Mouse (Mus musculus) stomach, postnatal 0 days (tissue): Measurements from ENCODE around the gene Arl5a. TPM values are rescaled to one million over a fixed set of nuclear protein-coding genes. Genes with fewer than 3 reads are reported as not detected.

Source experiments
- ATAC-seq: fragments of 200-750 bp; cut with Nextera tagmentation; 2 replicates; pipeline ENCODE4 v1.8.0; 2017; ENCODE audit not compliant: low FRiP score, low TSS enrichment
- DNase-seq: peaks from one replicate; pipeline ENCODE4 v3.0.0-alpha.2; 2016; ENCODE audit warnings: low spot score
- H3K27ac ChIP-seq: fragments of 300-500 bp; sonication (generic); replicated peaks from 2 replicates; pipeline ENCODE4 v1.5.1; 2014; ENCODE audit warnings: mild to moderate bottlenecking, control low read depth
- H3K27me3 ChIP-seq: fragments of 300-500 bp; sonication (generic); 2 replicates; pipeline ENCODE4 v1.6.1; 2014; ENCODE audit warnings: low read length; ENCODE audit not compliant: control insufficient read depth, insufficient read depth
- H3K36me3 ChIP-seq: fragments of 300-500 bp; sonication (generic); 2 replicates; pipeline ENCODE4 v1.6.1; 2014; ENCODE audit warnings: low read length, mixed read lengths; ENCODE audit not compliant: control insufficient read depth, insufficient read depth
- H3K4me1 ChIP-seq: fragments of 300-500 bp; sonication (generic); replicated peaks from 2 replicates; pipeline ENCODE4 v1.6.1; 2014; ENCODE audit warnings: antibody characterized with exemption; ENCODE audit not compliant: control insufficient read depth, insufficient read depth
- H3K4me2 ChIP-seq: fragments of 300-500 bp; sonication (generic); replicated peaks from 2 replicates; pipeline ENCODE4 v1.6.1; 2014; ENCODE audit warnings: low read depth, mild to moderate bottlenecking, control low read depth, moderate library complexity
- H3K4me3 ChIP-seq: fragments of 300-500 bp; sonication (generic); 2 replicates; pipeline ENCODE4 v1.5.1; 2014; ENCODE audit warnings: low read depth, low read length, control low read depth
- H3K9ac ChIP-seq: fragments of 300-500 bp; sonication (generic); 2 replicates; pipeline ENCODE4 v1.6.1; 2014; ENCODE audit warnings: mild to moderate bottlenecking, low read length, control low read depth, mixed read lengths
- H3K9me3 ChIP-seq: fragments of 300-500 bp; sonication (generic); 2 replicates; pipeline ENCODE4 v1.6.1; 2016; ENCODE audit warnings: low read length; ENCODE audit not compliant: control insufficient read depth
- CTCF ChIP-seq: IDR thresholded peaks from 2 replicates; pipeline ENCODE4 v1.5.1; 2016; ENCODE audit warnings: antibody characterized with exemption, low read depth, mild to moderate bottlenecking, moderate library complexity
- EP300 ChIP-seq: optimal IDR thresholded peaks from 2 replicates; pipeline ENCODE3; 2016; ENCODE audit warnings: antibody characterized with exemption
- WGBS: fragments of 180-500 bp; shearing (Covaris S2); extraction: QIAGEN DNeasy Blood & Tissue Kit; methylation state at CpG from one replicate; pipeline ENCODE4 v1.1.7; 2014; 5-methylcytosine and 5-hydroxymethylcytosine counted together
- polyA plus RNA-seq: library from polyadenylated mRNA; unstranded; fragments of >200 nt; fragmentation: Nextera tagmentation; extraction: Ambion mirVana; gene quantifications from 2 replicates; pipeline ENCODE4 v1.2.1, GENCODE M21; 2015

The Arl5a gene
- polyA plus RNA-seq, 1 experiment from 2014 or later = 17.9 TPM

- no peak for ATAC-seq
- H3K27ac ChIP-seq = no peak overlapping the region
- no peak overlapping the region for H3K4me3 ChIP-seq
- no peak for DNase-seq
- H3K4me2 ChIP-seq = no peak overlapping the region
- WGBS = 78% methylated on average over 7 of the region's 7 CpGs
- 0 out of 2 replicates have a peak, but pooled peaks cover 5% of the 10 kb centered on the region for H3K36me3 ChIP-seq
- no peaks in the 10 kb centered on the region for H3K27me3 ChIP-seq
- H3K9me3 ChIP-seq = no peaks in the 10 kb centered on the region
- H3K9ac ChIP-seq = no peak overlapping the region
- TF ChIP-seq EP300 (no peak), CTCF (no peak)
- H3K4me1 ChIP-seq = 0 out of 2 replicates have a peak, but pooled peaks cover 2% of the 10 kb centered on the region
Observed at GRCm38 (mm10) chr2:52420001-52420710, 4.5 kb downstream of the Arl5a start.

GRCm38 (mm10) chr2:52419295-52419694, 5.4 kb downstream of the Arl5a start:
- 0 out of 2 replicates have a peak, but pooled peaks cover 2% of the 10 kb centered on the region for H3K4me1 ChIP-seq
- no peak for ATAC-seq
- TF ChIP-seq EP300 = no peak
- TF ChIP-seq CTCF = no peak
- 70% methylated on average over 6 of the region's 6 CpGs for WGBS
- no peak overlapping the region for H3K9ac ChIP-seq
- no peak for DNase-seq
- H3K27me3 ChIP-seq = no peaks in the 10 kb centered on the region
- H3K9me3 ChIP-seq = no peaks in the 10 kb centered on the region
- no peak overlapping the region for H3K27ac ChIP-seq
- no peak overlapping the region for H3K4me3 ChIP-seq
- H3K4me2 ChIP-seq = no peak overlapping the region
- 0 out of 2 replicates have a peak, but pooled peaks cover 5% of the 10 kb centered on the region for H3K36me3 ChIP-seq

GRCm38 (mm10) chr2:52412524-52413037, 12.1 kb downstream of the Arl5a start:
- peaks cover 30% of the 10 kb centered on the region for H3K36me3 ChIP-seq
- no peaks in the 10 kb centered on the region for H3K27me3 ChIP-seq
- no peak overlapping the region for H3K9ac ChIP-seq
- no peak overlapping the region for H3K4me3 ChIP-seq
- TF ChIP-seq EP300 = no peak
- no peak for TF ChIP-seq CTCF
- WGBS = 96% methylated on average over 5 of the region's 5 CpGs
- ATAC-seq = no peak
- no peak overlapping the region for H3K27ac ChIP-seq
- no peaks in the 10 kb centered on the region for H3K4me1 ChIP-seq
- H3K9me3 ChIP-seq = 0 out of 2 replicates have a peak, but pooled peaks cover 4% of the 10 kb centered on the region
- DNase-seq = no peak
- no peak overlapping the region for H3K4me2 ChIP-seq

DNA sequence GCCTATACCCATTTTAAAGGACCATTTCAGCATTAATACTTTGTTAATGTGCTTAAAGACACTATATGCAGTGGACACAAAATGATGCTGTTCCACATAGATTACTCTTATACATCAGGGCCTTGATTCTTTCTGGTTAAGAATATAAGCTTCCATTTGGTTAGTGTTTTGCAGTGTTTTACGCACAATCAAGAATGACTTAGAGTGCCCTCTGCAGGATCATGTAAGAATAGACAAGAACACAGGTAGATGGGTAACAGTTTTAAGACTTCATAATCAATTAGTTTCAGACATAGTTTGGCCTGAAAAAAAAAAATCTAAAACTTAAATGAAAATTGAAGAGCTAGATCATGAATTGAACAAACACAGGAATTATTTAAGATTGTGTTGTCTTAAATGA, 18.2 kb downstream of the Arl5a start:
- Histone ChIP-seq H3K9me3 (0 out of 2 replicates have a peak, but pooled peaks cover 4% of the 10 kb centered on the region), H3K4me3 (no peak overlapping the region), H3K9ac (no peak overlapping the region), H3K27ac (no peak overlapping the region), H3K36me3 (peaks cover 25% of the 10 kb centered on the region), H3K27me3 (no peaks in the 10 kb centered on the region), H3K4me2 (no peak overlapping the region), H3K4me1 (no peaks in the 10 kb centered on the region)
- WGBS = 84% methylated on average over 1 of the region's 1 CpGs
- ATAC-seq (no peak), DNase-seq (no peak)
- no peak for TF ChIP-seq EP300
- TF ChIP-seq CTCF = peak; percentile 69

- Histone ChIP-seq H3K4me2 (no peak overlapping the region), H3K9me3 (0 out of 2 replicates have a peak, but pooled peaks cover 3% of the 10 kb centered on the region), H3K4me3 (no peak overlapping the region), H3K9ac (no peak overlapping the region), H3K27ac (no peak overlapping the region), H3K4me1 (no peaks in the 10 kb centered on the region), H3K36me3 (peaks cover 14% of the 10 kb centered on the region), H3K27me3 (no peaks in the 10 kb centered on the region)
- ATAC-seq (no peak), DNase-seq (no peak)
- WGBS = 90% methylated on average over 5 of the region's 5 CpGs
- no peak for TF ChIP-seq CTCF
- TF ChIP-seq EP300 = no peak
Observed at GRCm38 (mm10) chr2:52405238-52405637, 19.5 kb downstream of the Arl5a start.

- Histone ChIP-seq H3K9ac (no peak overlapping the region), H3K27ac (no peak overlapping the region), H3K4me2 (no peak overlapping the region), H3K4me1 (no peaks in the 10 kb centered on the region), H3K9me3 (no peaks in the 10 kb centered on the region), H3K27me3 (no peaks in the 10 kb centered on the region), H3K36me3 (no peaks in the 10 kb centered on the region), H3K4me3 (no peak overlapping the region)
- DNase-seq (no peak), ATAC-seq (no peak)
- 64% methylated on average over 5 of the region's 5 CpGs for whole genome bisulfite sequencing
- TF ChIP-seq EP300 (no peak), CTCF (no peak)
Observed at GRCm38 (mm10) chr2:52394529-52394928, 30.2 kb downstream of the Arl5a start.
